Mouse (Mus musculus) heart, embryonic 10.5 days (tissue): Measurements from ENCODE around the gene Sarnp. TPM values are rescaled to one million over a fixed set of nuclear protein-coding genes. Genes with fewer than 3 reads are reported as not detected.

Source experiments
- DNase-seq: peaks from one replicate; pipeline ENCODE4 v3.0.0-alpha.2; 2017; ENCODE audit warnings: low spot score
- H3K27ac ChIP-seq: fragments of 300-500 bp; sonication (generic); 2 replicates; pipeline ENCODE4 v1.5.1; 2016; ENCODE audit warnings: mild to moderate bottlenecking
- H3K27me3 ChIP-seq: fragments of 300-500 bp; sonication (generic); 2 replicates; pipeline ENCODE4 v1.6.1; 2016; ENCODE audit warnings: mild to moderate bottlenecking; ENCODE audit not compliant: poor library complexity, insufficient read depth, severe bottlenecking
- H3K36me3 ChIP-seq: fragments of 300-500 bp; sonication (generic); 2 replicates; pipeline ENCODE4 v1.6.1; 2016; ENCODE audit warnings: mild to moderate bottlenecking, moderate library complexity
- H3K4me1 ChIP-seq: fragments of 300-500 bp; sonication (generic); 2 replicates; pipeline ENCODE4 v1.6.1; 2016; ENCODE audit warnings: mild to moderate bottlenecking
- H3K4me3 ChIP-seq: fragments of 300-500 bp; sonication (generic); 2 replicates; pipeline ENCODE4 v1.5.1; 2016; ENCODE audit warnings: mild to moderate bottlenecking, moderate library complexity
- H3K9me3 ChIP-seq: fragments of 300-500 bp; sonication (generic); 2 replicates; pipeline ENCODE4 v1.6.1; 2016; ENCODE audit warnings: mild to moderate bottlenecking, moderate library complexity
- WGBS: fragments of 180-500 bp; shearing (Covaris S2); methylation state at CpG from one replicate; pipeline ENCODE4 v1.1.7; 2016; 5-methylcytosine and 5-hydroxymethylcytosine counted together
- polyA plus RNA-seq: library from polyadenylated mRNA; unstranded; fragments of >200 nt; fragmentation: Nextera tagmentation; extraction: Ambion mirVana; gene quantifications from 2 replicates; pipeline ENCODE4 v1.2.1, GENCODE M21; 2016

Sarnp gene
- polyA plus RNA-seq, 1 experiment from 2014 or later = 225 TPM

GRCm38 (mm10) chr10:128882067-128882466 lies 64.9 kb downstream of the Sarnp start:
- Histone ChIP-seq H3K4me3 (no peak overlapping the region), H3K4me1 (peaks cover 16% of the 10 kb centered on the region), H3K36me3 (peaks cover 53% of the 10 kb centered on the region), H3K27ac (no peak overlapping the region), H3K9me3 (no peaks in the 10 kb centered on the region), H3K27me3 (no peaks in the 10 kb centered on the region)
- DNase-seq = no peak
- WGBS = 87% methylated on average over 5 of the region's 5 CpGs

GRCm38 (mm10) chr10:128888941-128889827 lies 72.1 kb downstream of the Sarnp start:
- H3K4me3 ChIP-seq = peak overlapping the region; percentile 72
- 2% methylated on average over 6 of the region's 7 CpGs for WGBS
- H3K27ac ChIP-seq = peak overlapping the region; percentile 85
- peaks cover 55% of the 10 kb centered on the region for H3K4me1 ChIP-seq
- no peaks in the 10 kb centered on the region for H3K9me3 ChIP-seq
- peak; percentile 84 for DNase-seq
- peaks cover 5% of the 10 kb centered on the region; the same call in 1 of the 2 replicates for H3K27me3 ChIP-seq
- H3K36me3 ChIP-seq = peaks cover 33% of the 10 kb centered on the region

DNA sequence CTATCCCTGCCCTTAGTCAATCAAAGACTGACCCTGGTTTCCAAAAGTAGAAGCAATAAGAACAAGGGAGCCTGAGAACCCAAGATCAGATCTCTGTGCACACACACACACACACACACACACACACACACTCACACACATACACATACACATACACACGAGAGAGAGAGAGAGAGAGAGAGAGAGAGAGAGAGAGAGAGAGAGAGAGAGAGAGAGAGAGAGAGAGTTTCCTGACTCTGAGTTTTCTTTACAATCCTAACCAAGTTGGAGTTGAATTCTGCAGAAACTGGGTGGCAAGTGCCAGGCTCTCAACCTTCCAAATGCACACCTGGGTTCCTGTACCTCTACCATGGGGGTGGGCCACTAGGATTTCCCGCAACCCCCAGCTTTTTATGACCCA lies 72.7 kb downstream of the Sarnp start:
- peaks cover 55% of the 10 kb centered on the region for H3K4me1 ChIP-seq
- no peaks in the 10 kb centered on the region for H3K9me3 ChIP-seq
- H3K27me3 ChIP-seq = peaks cover 5% of the 10 kb centered on the region; the same call in 1 of the 2 replicates
- no peak for DNase-seq
- H3K36me3 ChIP-seq = peaks cover 29% of the 10 kb centered on the region
- 67% methylated on average over 1 of the region's 2 CpGs for WGBS
- peak overlapping the region; percentile 72 for H3K4me3 ChIP-seq
- H3K27ac ChIP-seq = peak overlapping the region; percentile 90

GRCm38 (mm10) chr10:128890383-128891295 lies 73.5 kb downstream of the Sarnp start:
- Histone ChIP-seq H3K4me1 (peaks cover 59% of the 10 kb centered on the region), H3K36me3 (peaks cover 21% of the 10 kb centered on the region; the same call in 1 of the 2 replicates), H3K27me3 (peaks cover 5% of the 10 kb centered on the region; the same call in 1 of the 2 replicates), H3K27ac (peak overlapping the region; percentile 90), H3K4me3 (peak overlapping the region; percentile 72), H3K9me3 (no peaks in the 10 kb centered on the region)
- no peak for DNase-seq
- WGBS = under 1% methylated on average over 40 of the region's 40 CpGs

- peaks cover 14% of the 10 kb centered on the region for H3K27me3 ChIP-seq
- no peaks in the 10 kb centered on the region for H3K9me3 ChIP-seq
- WGBS = under 1% methylated on average over 65 of the region's 89 CpGs
- peaks cover 57% of the 10 kb centered on the region for H3K4me1 ChIP-seq
- peaks cover 12% of the 10 kb centered on the region; the same call in 1 of the 2 replicates for H3K36me3 ChIP-seq
- peak within 1 kb of the TSS; percentile 90 for H3K27ac ChIP-seq
- peak within 1 kb of the TSS; percentile 72 for H3K4me3 ChIP-seq
- DNase-seq = no peak
Measured at GRCm38 (mm10) chr10:128891296-128892094, 74.4 kb downstream of the Sarnp start, which contains the start of gene Gdf11. Gene Gdf11, minus strand, starts transcription at chr10:128891718.

- WGBS = under 1% methylated on average over 9 of the region's 9 CpGs
- peaks cover 7% of the 10 kb centered on the region; the same call in 1 of the 2 replicates for H3K36me3 ChIP-seq
- H3K27me3 ChIP-seq = peaks cover 22% of the 10 kb centered on the region
- peak overlapping the region; percentile 90 for H3K27ac ChIP-seq
- peaks cover 49% of the 10 kb centered on the region for H3K4me1 ChIP-seq
- no peaks in the 10 kb centered on the region for H3K9me3 ChIP-seq
- H3K4me3 ChIP-seq = peak overlapping the region; percentile 72
- no peak for DNase-seq
Measured at GRCm38 (mm10) chr10:128892246-128892645, 75.1 kb downstream of the Sarnp start.

- H3K27me3 ChIP-seq = peaks cover 27% of the 10 kb centered on the region
- under 1% methylated on average over 9 of the region's 9 CpGs for WGBS
- peak overlapping the region; percentile 42 for H3K4me3 ChIP-seq
- H3K4me1 ChIP-seq = peaks cover 22% of the 10 kb centered on the region; the same call in 1 of the 2 replicates
- no peaks in the 10 kb centered on the region for H3K9me3 ChIP-seq
- no peak overlapping the region for H3K27ac ChIP-seq
- no peaks in the 10 kb centered on the region for H3K36me3 ChIP-seq
- DNase-seq = no peak
Measured at GRCm38 (mm10) chr10:128895437-128895836, 78.3 kb downstream of the Sarnp start.

GRCm38 (mm10) chr10:128895952-128896693 lies 79.0 kb downstream of the Sarnp start:
- Histone ChIP-seq H3K4me1 (peaks cover 16% of the 10 kb centered on the region; the same call in 1 of the 2 replicates), H3K27me3 (peaks cover 27% of the 10 kb centered on the region), H3K27ac (0 out of 2 replicates have a peak overlapping the region, but pooled peaks have one; percentile 36), H3K9me3 (no peaks in the 10 kb centered on the region), H3K36me3 (no peaks in the 10 kb centered on the region), H3K4me3 (peak overlapping the region; percentile 42)
- 3% methylated on average over 17 of the region's 17 CpGs for WGBS
- DNase-seq = no peak

DNA sequence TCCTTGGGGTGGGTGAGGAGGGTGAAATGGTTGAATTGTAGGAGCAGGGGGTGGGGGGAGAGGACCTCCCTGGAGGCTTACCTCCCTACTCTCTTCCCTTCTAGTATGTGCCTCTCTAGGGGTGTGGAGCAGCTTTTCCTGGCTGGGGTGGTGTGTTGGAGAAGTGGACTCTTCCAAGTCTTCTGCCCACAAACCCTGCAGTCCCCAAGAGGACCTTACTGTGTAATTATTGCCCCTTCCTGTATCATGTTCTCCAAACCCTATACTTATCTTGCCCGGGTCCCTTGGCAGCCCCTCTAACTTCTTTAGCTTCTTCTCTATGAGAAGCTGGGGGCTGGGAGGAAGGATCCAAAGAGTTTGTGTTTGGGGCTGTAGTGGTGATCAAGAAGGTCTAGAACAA lies 79.7 kb downstream of the Sarnp start:
- H3K4me3 ChIP-seq = no peak overlapping the region
- WGBS = 38% methylated on average over 1 of the region's 1 CpGs
- peaks cover 16% of the 10 kb centered on the region; the same call in 1 of the 2 replicates for H3K4me1 ChIP-seq

GRCm38 (mm10) chr10:128897501-128897900 lies 80.4 kb downstream of the Sarnp start:
- 30% methylated on average over 1 of the region's 1 CpGs for WGBS
- H3K4me1 ChIP-seq = peaks cover 14% of the 10 kb centered on the region; the same call in 1 of the 2 replicates
- no peaks in the 10 kb centered on the region for H3K9me3 ChIP-seq
- DNase-seq = no peak
- no peaks in the 10 kb centered on the region for H3K36me3 ChIP-seq
- peaks cover 27% of the 10 kb centered on the region for H3K27me3 ChIP-seq
- no peak overlapping the region for H3K4me3 ChIP-seq
- no peak overlapping the region for H3K27ac ChIP-seq

More for the DNA sequence above, 79.7 kb downstream of the Sarnp start:
- Histone ChIP-seq H3K9me3 (no peaks in the 10 kb centered on the region), H3K27me3 (peaks cover 27% of the 10 kb centered on the region), H3K27ac (no peak overlapping the region), H3K36me3 (no peaks in the 10 kb centered on the region)
- DNase-seq = no peak

GRCm38 (mm10) chr10:128899759-128900490 lies 82.8 kb downstream of the Sarnp start:
- WGBS = 54% methylated on average over 6 of the region's 6 CpGs
- DNase-seq = no peak
- Histone ChIP-seq H3K27me3 (peaks cover 21% of the 10 kb centered on the region), H3K36me3 (no peaks in the 10 kb centered on the region), H3K9me3 (no peaks in the 10 kb centered on the region), H3K4me3 (no peak overlapping the region), H3K4me1 (peaks cover 12% of the 10 kb centered on the region; the same call in 1 of the 2 replicates), H3K27ac (no peak overlapping the region)
